Mouse (Mus musculus): ENCODE measurements around the gene Vmn1r168. TPM values are rescaled to one million over a fixed set of nuclear protein-coding genes. Genes with fewer than 3 reads are reported as not detected.

Gene Vmn1r168
- total RNA-seq (2023), result not detected

DNA sequence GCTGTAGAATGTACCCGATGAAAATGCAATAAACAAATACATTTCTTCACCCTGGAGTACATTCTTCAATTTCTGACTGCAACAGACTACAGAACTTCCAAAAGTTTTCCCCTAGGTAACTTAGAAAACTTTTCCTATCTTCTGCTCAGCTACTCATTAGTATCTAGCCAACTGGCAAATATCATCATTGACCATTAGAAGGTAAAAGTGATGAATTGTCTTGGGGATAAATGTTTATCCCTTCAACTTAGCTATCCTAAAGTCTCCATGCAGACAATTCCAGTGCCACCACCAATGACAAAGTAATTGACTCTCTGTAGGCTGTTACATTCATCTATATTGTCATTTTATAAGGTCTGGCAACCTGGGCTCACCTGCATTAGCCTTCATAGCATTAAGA lies at the start of gene Vmn1r168:
Vmn1r168 (plus strand) TSS at position 301 of the 400 bp plus-strand sequence.

GRCm38 (mm10) chr7:23507106-23507505 lies 32.4 kb upstream of the Vmn1r168 start, which contains the start of gene Vmn1r167:
Gene Vmn1r167 (minus strand): TSS chr7:23507206.

GRCm38 (mm10) chr7:23575226-23575625 lies 35.7 kb downstream of the Vmn1r168 start, which contains the start of gene Vmn1r169:
Gene Vmn1r169 (plus strand): TSS chr7:23575526.

Other genes with a start within 250 kb of the Vmn1r168 start
- not detected for gene Nlrp4e, start 238.5 kb upstream of the Vmn1r168 start, total RNA-seq (2023)
- gene Nlrp5, start 153.8 kb upstream of the Vmn1r168 start, total RNA-seq (2023), result not detected
- not detected for gene Vmn1r167, start 32.5 kb upstream of the Vmn1r168 start, total RNA-seq (2023)
- not detected for gene Vmn1r169, start 35.8 kb downstream of the Vmn1r168 start, total RNA-seq (2023)
- not detected for gene Vmn1r170, start 66.4 kb downstream of the Vmn1r168 start, total RNA-seq (2023)
- not detected for gene Vmn1r171, start 91.0 kb downstream of the Vmn1r168 start, total RNA-seq (2023)
- gene Vmn1r172, start 118.6 kb downstream of the Vmn1r168 start, total RNA-seq (2023), result not detected
- not detected for gene Vmn1r173, start 161.0 kb downstream of the Vmn1r168 start, total RNA-seq (2023)
- gene Vmn1r174, start 212.5 kb downstream of the Vmn1r168 start, total RNA-seq (2023), result not detected